Mouse (Mus musculus) E14TG2a.4 (cell line): ENCODE results near the gene Trim30b.

Experiments
- CTCF ChIP-seq: conservative IDR thresholded peaks from 2 replicates; pipeline ENCODE4 v1.5.1; 2014; ENCODE audit warnings: low read length
- NANOG ChIP-seq: IDR thresholded peaks from 2 replicates; pipeline ENCODE4 v1.6.1; 2014; ENCODE audit warnings: borderline replicate concordance, low read length, mixed read lengths
- POU5F1 ChIP-seq: IDR thresholded peaks from 2 replicates; pipeline ENCODE4 v1.6.1; 2014; ENCODE audit warnings: low read length, borderline replicate concordance

DNA sequence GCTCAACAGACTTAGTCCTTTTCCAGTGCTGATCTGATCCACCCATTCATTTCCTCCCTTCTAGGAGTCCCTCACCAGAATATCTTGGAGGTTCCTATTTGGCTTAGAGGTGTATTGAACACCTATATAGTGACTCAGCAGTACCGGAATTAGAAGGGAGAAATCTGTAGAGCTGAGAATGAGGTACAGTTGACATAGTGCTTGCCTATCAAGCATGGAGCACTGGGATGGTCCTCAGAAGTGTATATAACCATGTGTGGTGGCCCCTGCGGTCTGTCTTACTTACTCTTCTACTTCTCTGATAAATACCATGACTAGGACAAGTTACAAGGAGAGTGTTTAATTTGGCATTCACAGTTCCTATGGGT is 16.1 kb downstream of the Trim30b start:
- no peak for TF ChIP-seq CTCF
- TF ChIP-seq POU5F1 = no peak
- TF ChIP-seq NANOG = no peak
